Mouse (Mus musculus): ENCODE results near the gene Stard7. TPM values are rescaled to one million over a fixed set of nuclear protein-coding genes. Genes with fewer than 3 reads are reported as not detected.

The Stard7 gene
- 55.0 TPM for polyA plus RNA-seq (2017; shearing (Covaris generic))

DNA sequence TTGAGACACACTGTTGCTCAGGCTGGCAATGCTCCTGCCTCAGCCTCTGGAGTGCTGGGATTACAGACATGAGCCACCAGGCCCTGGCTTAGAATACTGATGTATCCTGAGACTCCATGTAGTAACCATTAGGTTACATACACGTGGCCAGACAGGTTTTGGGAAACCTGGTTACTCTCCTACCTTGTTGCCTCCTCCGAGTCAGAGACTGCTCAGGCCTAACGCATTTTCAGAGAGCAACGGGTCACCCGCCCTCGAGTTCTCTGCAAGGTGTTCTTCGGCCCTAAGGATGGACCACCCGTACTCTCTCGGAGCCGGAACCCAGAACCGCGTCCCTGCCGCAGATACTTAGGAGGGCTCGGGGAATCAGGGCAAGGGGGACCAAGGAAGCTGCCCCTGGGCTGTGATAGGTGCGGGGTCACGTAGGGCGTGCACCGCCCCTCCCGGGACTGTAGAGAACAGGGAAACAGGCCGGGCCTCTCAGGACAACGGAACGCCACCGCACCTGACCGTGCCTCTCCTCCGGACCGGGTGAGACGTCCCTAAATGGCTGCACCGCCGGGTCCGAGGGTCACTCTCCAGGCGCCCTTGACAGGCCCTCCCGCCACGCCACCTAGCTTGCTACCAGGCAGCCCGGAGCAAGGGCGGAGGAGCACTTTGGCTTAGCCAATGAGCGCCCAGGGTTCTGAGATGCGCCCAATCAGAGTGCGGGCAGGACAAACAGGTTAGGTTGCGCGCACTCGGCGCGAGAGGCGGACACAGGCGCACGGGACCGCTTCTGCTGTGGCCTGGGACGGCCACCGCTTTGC, at the start of gene Stard7:
TSS of gene Stard7 (plus strand) at position 728 of the 809 bp plus-strand sequence.

DNA sequence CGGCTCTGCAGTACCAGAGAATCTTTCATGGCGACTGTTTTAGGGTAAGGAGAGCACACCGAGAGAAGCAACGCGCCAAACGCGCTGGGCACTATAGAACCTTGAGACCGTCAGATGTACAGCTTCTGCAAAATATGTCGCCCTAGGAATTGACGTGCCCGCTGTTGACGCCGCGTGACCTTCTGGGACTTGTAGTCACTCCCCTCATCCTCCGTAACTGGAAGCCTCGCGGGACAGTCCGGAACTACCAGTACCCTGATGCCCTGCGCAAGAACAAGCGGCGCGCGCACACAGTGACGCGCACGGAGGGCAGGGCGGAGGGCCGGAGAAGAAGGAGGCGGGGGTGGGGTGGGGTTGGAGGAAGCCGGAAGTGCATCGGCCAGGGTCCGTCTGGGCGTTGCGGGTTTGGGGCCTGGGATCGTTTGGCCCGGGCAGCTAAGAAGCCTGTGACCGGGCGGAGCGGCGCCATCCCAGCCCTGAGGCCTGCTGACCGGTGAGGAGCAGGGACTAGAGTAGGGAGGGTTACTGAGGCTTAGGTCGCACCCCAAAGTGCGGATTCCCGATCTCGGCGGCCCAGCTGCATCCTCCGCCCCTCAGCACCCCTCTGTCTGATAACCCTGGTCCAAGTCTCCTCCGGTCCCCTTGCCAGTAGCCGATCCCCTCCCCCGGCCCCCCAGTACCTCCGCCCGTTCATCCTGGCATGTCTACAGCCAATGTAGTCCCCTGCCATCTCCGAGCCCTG, 22.3 kb upstream of the Stard7 start, which contains the start of the genes Ciao1 and Tmem127:
TSS of gene Ciao1 (minus strand) at position 225 of the 742 bp plus-strand sequence.
TSS of gene Tmem127 (plus strand) at position 317 of the 742 bp plus-strand sequence.

DNA sequence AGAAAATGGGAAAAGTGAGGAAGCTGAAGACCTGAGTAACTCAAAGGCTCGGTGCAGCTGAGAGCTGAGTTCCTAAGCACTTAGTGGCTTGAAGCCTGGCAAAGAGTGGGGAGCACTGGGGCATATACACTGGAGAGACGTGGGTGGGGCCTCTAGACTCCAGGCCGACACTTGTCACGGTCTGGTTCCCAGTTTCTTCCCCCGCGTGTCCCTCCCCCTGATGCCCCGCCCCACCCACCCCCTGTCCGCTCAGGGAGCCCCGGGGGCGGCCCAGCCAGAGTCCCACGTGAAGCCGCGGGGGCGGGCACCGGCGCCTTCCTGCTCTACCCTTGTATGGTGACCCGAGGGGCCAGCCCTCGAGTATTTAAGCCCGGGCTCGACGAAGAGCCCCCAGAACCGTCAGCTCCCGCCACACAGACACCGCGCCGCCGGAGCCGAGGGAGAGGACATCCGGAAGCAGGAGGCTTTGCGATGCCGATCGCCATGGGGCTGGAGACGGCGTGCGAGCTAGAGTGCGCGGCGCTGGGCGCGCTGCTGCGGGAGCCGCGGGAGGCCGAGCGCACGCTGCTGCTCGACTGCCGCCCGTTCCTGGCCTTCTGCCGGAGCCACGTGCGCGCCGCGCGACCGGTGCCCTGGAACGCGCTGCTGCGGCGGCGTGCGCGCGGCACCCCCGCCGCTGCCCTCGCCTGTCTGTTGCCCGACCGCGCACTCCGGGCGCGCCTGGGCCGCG, 65.9 kb downstream of the Stard7 start, which contains the start of gene Dusp2:
TSS of gene Dusp2 (plus strand) at position 393 of the 730 bp plus-strand sequence.

DNA sequence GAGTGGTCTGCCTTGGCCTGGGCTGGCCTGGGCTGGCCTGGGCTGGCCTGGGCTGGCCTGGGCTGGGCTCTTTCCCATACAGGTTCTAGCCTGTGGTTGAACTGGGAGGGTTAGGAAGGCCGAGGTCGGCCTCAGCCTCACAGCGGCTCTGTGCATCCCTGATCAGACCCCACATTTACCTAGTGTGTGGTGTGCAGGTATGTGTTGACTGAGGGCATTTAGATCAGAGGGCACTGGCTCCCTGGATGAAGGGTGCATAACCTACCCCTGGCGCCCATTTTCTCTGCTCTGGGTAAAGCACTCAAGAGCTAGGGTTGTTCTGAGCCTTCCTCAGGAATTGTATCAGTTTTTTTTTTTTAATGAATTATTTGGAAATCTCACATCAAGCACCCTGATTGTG, 68.4 kb downstream of the Stard7 start, which contains the start of gene Astl:
TSS of gene Astl (plus strand) at position 224 of the 400 bp plus-strand sequence.

Other genes starting within 250 kb of the Stard7 start
- 50.8 TPM for gene Blvra, start 199.6 kb upstream of the Stard7 start, polyA plus RNA-seq (2017; shearing (Covaris generic))
- 2.9 TPM for gene Ncaph, start 136.3 kb upstream of the Stard7 start, polyA plus RNA-seq (2017; shearing (Covaris generic))
- gene Itpripl1, start 126.8 kb upstream of the Stard7 start, polyA plus RNA-seq (2017; shearing (Covaris generic)): 3.5 TPM
- gene 1810024B03Rik, start 61.9 kb upstream of the Stard7 start, polyA plus RNA-seq (2017; shearing (Covaris generic)): 0.59 TPM
- 90.0 TPM for gene Snrnp200, start 61.8 kb upstream of the Stard7 start, polyA plus RNA-seq (2017; shearing (Covaris generic))
- gene Ciao1, start 22.4 kb upstream of the Stard7 start, polyA plus RNA-seq (2017; shearing (Covaris generic)): 59.5 TPM
- 31.5 TPM for gene Tmem127, start 22.3 kb upstream of the Stard7 start, polyA plus RNA-seq (2017; shearing (Covaris generic))
- 1,044 TPM for gene Dusp2, start 65.9 kb downstream of the Stard7 start, polyA plus RNA-seq (2017; shearing (Covaris generic))
- gene Astl, start 68.4 kb downstream of the Stard7 start, polyA plus RNA-seq (2017; shearing (Covaris generic)): 0.32 TPM
- 0.22 TPM for gene Adra2b, start 93.0 kb downstream of the Stard7 start, polyA plus RNA-seq (2017; shearing (Covaris generic))
- gene Gpat2, start 155.0 kb downstream of the Stard7 start, polyA plus RNA-seq (2017; shearing (Covaris generic)): 0.57 TPM
- gene Fahd2a, start 174.3 kb downstream of the Stard7 start, polyA plus RNA-seq (2017; shearing (Covaris generic)): 22.9 TPM